Mouse (Mus musculus): ENCODE measurements around the gene Ccdc12. TPM values are rescaled to one million over a fixed set of nuclear protein-coding genes. Genes with fewer than 3 reads are reported as not detected.

The Ccdc12 gene
- polyA plus RNA-seq, 1 experiment from 2014 or later: 134 TPM

DNA sequence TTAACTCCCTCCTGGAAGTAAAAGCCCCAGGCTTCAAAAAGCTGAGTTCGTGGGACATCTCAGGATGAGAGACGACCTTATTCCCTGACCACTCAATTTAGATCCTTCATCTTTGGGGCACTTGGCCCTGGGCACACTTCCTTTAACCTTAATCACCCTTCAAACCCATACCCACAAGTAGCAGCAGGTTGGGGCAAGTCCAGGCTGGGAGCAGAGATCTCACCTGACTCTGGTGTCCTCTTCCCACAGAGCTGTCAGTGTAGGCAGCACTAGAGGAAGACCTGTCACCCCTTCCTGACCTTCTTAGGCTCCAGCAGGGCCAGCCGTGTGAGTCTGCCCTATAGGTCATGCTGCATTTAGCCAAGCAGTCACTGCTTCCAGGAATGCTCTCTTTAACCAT, 30.2 kb downstream of the Ccdc12 start:
- ATAC-seq (ENCODE audit: insufficient read depth, low FRiP score, low TSS enrichment) (no peak), DNase-seq (ENCODE audit: low spot score) (no peak)
- no peak overlapping the region for H3K27ac ChIP-seq (ENCODE audit: low read depth, low read length)
- H3K9ac ChIP-seq (ENCODE audit: low read length): no peak overlapping the region
- no peak overlapping the region for H3K4me3 ChIP-seq (ENCODE audit: low read depth, low read length)
- no peak overlapping the region for H3K4me2 ChIP-seq (ENCODE audit: low read depth)
- H3K4me1 ChIP-seq (ENCODE audit: control insufficient read depth, insufficient read depth, low read length): peaks cover 6% of the 10 kb centered on the region; the same call in 1 of the 2 replicates
- H3K9me3 ChIP-seq (ENCODE audit: control insufficient read depth, low read length): no peaks in the 10 kb centered on the region
- WGBS: 57% methylated on average over 3 of the region's 3 CpGs
- H3K36me3 ChIP-seq (ENCODE audit: control insufficient read depth, insufficient read depth, low read length): no peaks in the 10 kb centered on the region
- H3K27me3 ChIP-seq (ENCODE audit: control insufficient read depth, insufficient read depth, low read length): no peaks in the 10 kb centered on the region

DNA sequence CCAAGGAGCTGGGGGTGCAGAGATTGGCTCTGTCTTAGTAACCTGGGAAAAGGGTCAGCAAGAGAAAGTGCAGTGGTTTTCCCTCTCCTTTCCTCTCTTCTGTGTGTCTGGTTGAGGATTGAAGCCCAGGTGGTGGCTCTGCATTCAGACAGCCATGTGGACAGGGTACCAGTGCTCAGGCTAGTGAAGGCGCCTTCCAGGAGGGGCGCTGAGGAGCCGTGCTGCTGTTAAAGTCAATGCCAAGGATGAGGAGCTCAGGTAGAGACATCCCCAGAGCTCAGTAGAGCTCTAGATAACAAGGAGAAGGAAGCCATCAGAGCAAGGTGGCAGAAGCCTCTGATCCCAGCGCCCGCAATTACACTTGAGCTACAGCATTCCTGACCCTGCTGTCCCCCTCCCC, 30.8 kb downstream of the Ccdc12 start:
- no peak overlapping the region for H3K27ac ChIP-seq (ENCODE audit: low read depth, low read length)
- no peak overlapping the region for H3K4me3 ChIP-seq (ENCODE audit: low read depth, low read length)
- no peak overlapping the region for H3K9ac ChIP-seq (ENCODE audit: low read length)
- no peaks in the 10 kb centered on the region for H3K36me3 ChIP-seq (ENCODE audit: control insufficient read depth, insufficient read depth, low read length)
- H3K27me3 ChIP-seq (ENCODE audit: control insufficient read depth, insufficient read depth, low read length): no peaks in the 10 kb centered on the region
- peaks cover 2% of the 10 kb centered on the region; the same call in 1 of the 2 replicates for H3K4me1 ChIP-seq (ENCODE audit: control insufficient read depth, insufficient read depth, low read length)
- ATAC-seq (ENCODE audit: insufficient read depth, low FRiP score, low TSS enrichment) (no peak), DNase-seq (ENCODE audit: low spot score) (no peak)
- no peaks in the 10 kb centered on the region for H3K9me3 ChIP-seq (ENCODE audit: control insufficient read depth, low read length)
- WGBS: 63% methylated on average over 5 of the region's 5 CpGs
- H3K4me2 ChIP-seq (ENCODE audit: low read depth): no peak overlapping the region

DNA sequence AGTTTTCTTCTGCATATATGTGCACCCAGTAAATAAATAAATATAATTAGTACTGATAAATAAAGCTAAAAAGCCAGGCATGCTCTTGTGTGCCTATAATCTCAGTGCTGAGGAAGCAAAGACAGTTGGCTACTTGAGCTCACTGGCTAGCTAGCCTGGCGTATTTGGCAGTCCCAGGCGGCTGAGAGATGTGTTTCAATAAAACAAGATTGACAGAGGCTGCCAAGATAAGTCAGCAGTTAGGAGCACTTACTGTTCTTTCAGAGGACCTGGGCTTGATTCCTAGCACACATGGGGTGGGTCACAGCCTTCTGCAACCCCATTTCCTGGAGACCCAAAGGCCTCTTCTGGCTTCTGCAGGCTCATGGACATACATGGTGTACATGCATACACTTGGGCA, 31.5 kb downstream of the Ccdc12 start:
- no peak for DNase-seq (ENCODE audit: low spot score)
- H3K27ac ChIP-seq (ENCODE audit: low read depth, low read length): no peak overlapping the region
- no peak for ATAC-seq (ENCODE audit: insufficient read depth, low FRiP score, low TSS enrichment)
- H3K4me1 ChIP-seq (ENCODE audit: control insufficient read depth, insufficient read depth, low read length): no peaks in the 10 kb centered on the region
- 92% methylated on average over 2 of the region's 2 CpGs for WGBS
- H3K4me3 ChIP-seq (ENCODE audit: low read depth, low read length): no peak overlapping the region
- H3K4me2 ChIP-seq (ENCODE audit: low read depth): no peak overlapping the region
- H3K9me3 ChIP-seq (ENCODE audit: control insufficient read depth, low read length): no peaks in the 10 kb centered on the region
- H3K36me3 ChIP-seq (ENCODE audit: control insufficient read depth, insufficient read depth, low read length): no peaks in the 10 kb centered on the region
- no peaks in the 10 kb centered on the region for H3K27me3 ChIP-seq (ENCODE audit: control insufficient read depth, insufficient read depth, low read length)
- H3K9ac ChIP-seq (ENCODE audit: low read length): no peak overlapping the region

- H3K27me3 ChIP-seq (ENCODE audit: control insufficient read depth, insufficient read depth, low read length): no peaks in the 10 kb centered on the region
- no peak for ATAC-seq (ENCODE audit: insufficient read depth, low FRiP score, low TSS enrichment)
- 84% methylated on average over 8 of the region's 8 CpGs for WGBS
- no peak overlapping the region for H3K4me3 ChIP-seq (ENCODE audit: low read depth, low read length)
- no peak overlapping the region for H3K4me2 ChIP-seq (ENCODE audit: low read depth)
- no peak overlapping the region for H3K27ac ChIP-seq (ENCODE audit: low read depth, low read length)
- H3K4me1 ChIP-seq (ENCODE audit: control insufficient read depth, insufficient read depth, low read length): no peaks in the 10 kb centered on the region
- H3K9ac ChIP-seq (ENCODE audit: low read length): no peak overlapping the region
- no peaks in the 10 kb centered on the region for H3K36me3 ChIP-seq (ENCODE audit: control insufficient read depth, insufficient read depth, low read length)
- H3K9me3 ChIP-seq (ENCODE audit: control insufficient read depth, low read length): no peaks in the 10 kb centered on the region
- no peak for DNase-seq (ENCODE audit: low spot score)
These were observed 33.0 kb downstream of the Ccdc12 start for GRCm38 (mm10) chr9:110689261-110689779.

- no peak overlapping the region for H3K27ac ChIP-seq (ENCODE audit: low read depth, low read length)
- no peaks in the 10 kb centered on the region for H3K36me3 ChIP-seq (ENCODE audit: control insufficient read depth, insufficient read depth, low read length)
- H3K9me3 ChIP-seq (ENCODE audit: control insufficient read depth, low read length): no peaks in the 10 kb centered on the region
- no peak for ATAC-seq (ENCODE audit: insufficient read depth, low FRiP score, low TSS enrichment)
- H3K27me3 ChIP-seq (ENCODE audit: control insufficient read depth, insufficient read depth, low read length): no peaks in the 10 kb centered on the region
- DNase-seq (ENCODE audit: low spot score): no peak
- H3K4me2 ChIP-seq (ENCODE audit: low read depth): no peak overlapping the region
- 86% methylated on average over 4 of the region's 4 CpGs for WGBS
- H3K4me1 ChIP-seq (ENCODE audit: control insufficient read depth, insufficient read depth, low read length): no peaks in the 10 kb centered on the region
- no peak overlapping the region for H3K9ac ChIP-seq (ENCODE audit: low read length)
- no peak overlapping the region for H3K4me3 ChIP-seq (ENCODE audit: low read depth, low read length)
These were observed 39.0 kb downstream of the Ccdc12 start for GRCm38 (mm10) chr9:110695165-110695755.

DNA sequence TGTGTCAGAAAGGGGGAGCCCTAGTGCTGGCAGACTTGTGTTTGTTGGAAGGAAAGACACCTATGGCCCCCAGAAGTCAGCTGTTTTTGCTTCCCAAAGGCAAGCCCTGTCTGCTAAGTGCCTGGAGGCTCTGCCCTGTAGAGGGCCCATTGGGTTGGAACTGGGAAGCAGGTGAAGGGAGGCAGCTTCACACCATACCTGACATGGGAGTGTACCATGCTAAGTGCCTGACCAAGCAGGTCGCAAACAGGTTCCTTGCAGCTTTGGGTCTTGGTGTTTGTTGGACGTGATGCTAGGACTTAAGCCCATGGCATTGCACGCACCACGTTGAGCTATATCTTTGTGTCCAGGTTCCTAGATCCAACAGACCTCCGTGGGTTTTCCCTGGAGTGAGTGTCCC, 40.1 kb downstream of the Ccdc12 start:
- Histone ChIP-seq H3K4me1 (ENCODE audit: control insufficient read depth, insufficient read depth, low read length) (no peaks in the 10 kb centered on the region), H3K4me3 (ENCODE audit: low read depth, low read length) (no peak overlapping the region), H3K4me2 (ENCODE audit: low read depth) (no peak overlapping the region), H3K27me3 (ENCODE audit: control insufficient read depth, insufficient read depth, low read length) (no peaks in the 10 kb centered on the region), H3K36me3 (ENCODE audit: control insufficient read depth, insufficient read depth, low read length) (no peaks in the 10 kb centered on the region), H3K9me3 (ENCODE audit: control insufficient read depth, low read length) (no peaks in the 10 kb centered on the region), H3K27ac (ENCODE audit: low read depth, low read length) (no peak overlapping the region), H3K9ac (ENCODE audit: low read length) (no peak overlapping the region)
- 93% methylated on average over 5 of the region's 5 CpGs for WGBS
- DNase-seq (ENCODE audit: low spot score): no peak
- no peak for ATAC-seq (ENCODE audit: insufficient read depth, low FRiP score, low TSS enrichment)

DNA sequence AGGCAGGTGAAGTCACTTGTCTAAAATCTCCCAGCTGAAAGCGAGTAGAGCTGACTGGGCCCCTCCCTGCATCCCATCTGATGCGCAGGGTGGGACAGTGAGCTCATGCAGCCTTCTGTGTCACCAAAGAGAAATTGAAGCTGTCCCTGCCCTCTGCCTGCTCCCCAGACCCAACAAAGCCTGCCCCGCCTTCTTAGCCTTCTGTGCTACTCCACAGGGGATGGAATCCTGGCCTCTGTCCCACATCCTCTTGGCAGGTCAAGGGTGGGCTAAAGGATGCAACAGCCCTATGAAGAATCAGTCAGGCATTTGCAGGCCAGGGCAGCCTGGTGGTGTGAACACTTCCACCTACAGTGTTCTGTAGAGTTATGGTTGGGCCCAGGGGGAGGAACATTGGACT, 41.2 kb downstream of the Ccdc12 start:
- H3K36me3 ChIP-seq (ENCODE audit: control insufficient read depth, insufficient read depth, low read length): no peaks in the 10 kb centered on the region

DNA sequence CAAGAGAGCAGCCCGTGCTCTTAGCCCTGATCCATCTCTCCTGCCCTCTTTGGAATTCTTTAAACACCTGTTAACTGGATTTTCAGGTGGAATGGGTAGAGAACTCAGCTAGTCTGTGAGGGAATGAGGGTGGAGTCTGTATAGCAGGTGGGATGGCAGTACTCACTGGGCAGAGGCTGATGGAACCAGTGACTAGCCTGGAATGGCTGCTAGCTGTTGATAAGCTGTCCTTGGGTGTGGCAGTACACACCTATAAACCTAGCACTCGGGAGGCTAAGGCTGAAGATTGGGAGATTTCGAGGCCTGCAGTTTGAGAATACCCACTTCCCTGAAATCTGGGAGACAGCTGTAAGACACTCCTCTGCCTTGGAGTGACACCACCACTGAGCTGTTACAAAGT, 43.3 kb downstream of the Ccdc12 start:
- Histone ChIP-seq H3K9ac (ENCODE audit: low read length) (no peak overlapping the region), H3K27ac (ENCODE audit: low read depth, low read length) (no peak overlapping the region), H3K9me3 (ENCODE audit: control insufficient read depth, low read length) (no peaks in the 10 kb centered on the region), H3K4me2 (ENCODE audit: low read depth) (no peak overlapping the region), H3K36me3 (ENCODE audit: control insufficient read depth, insufficient read depth, low read length) (no peaks in the 10 kb centered on the region), H3K27me3 (ENCODE audit: control insufficient read depth, insufficient read depth, low read length) (no peaks in the 10 kb centered on the region), H3K4me1 (ENCODE audit: control insufficient read depth, insufficient read depth, low read length) (no peaks in the 10 kb centered on the region), H3K4me3 (ENCODE audit: low read depth, low read length) (no peak overlapping the region)
- DNase-seq (ENCODE audit: low spot score): no peak
- ATAC-seq (ENCODE audit: insufficient read depth, low FRiP score, low TSS enrichment): no peak
- 90% methylated on average over 3 of the region's 3 CpGs for WGBS

More for the DNA sequence above, 41.2 kb downstream of the Ccdc12 start:
- no peak overlapping the region for H3K4me3 ChIP-seq (ENCODE audit: low read depth, low read length)
- H3K9me3 ChIP-seq (ENCODE audit: control insufficient read depth, low read length): no peaks in the 10 kb centered on the region
- DNase-seq (ENCODE audit: low spot score): no peak
- H3K9ac ChIP-seq (ENCODE audit: low read length): no peak overlapping the region
- 91% methylated on average over 3 of the region's 3 CpGs for WGBS
- ATAC-seq (ENCODE audit: insufficient read depth, low FRiP score, low TSS enrichment): no peak
- no peak overlapping the region for H3K4me2 ChIP-seq (ENCODE audit: low read depth)
- no peak overlapping the region for H3K27ac ChIP-seq (ENCODE audit: low read depth, low read length)
- H3K4me1 ChIP-seq (ENCODE audit: control insufficient read depth, insufficient read depth, low read length): no peaks in the 10 kb centered on the region
- no peaks in the 10 kb centered on the region for H3K27me3 ChIP-seq (ENCODE audit: control insufficient read depth, insufficient read depth, low read length)

All from neural tube, embryonic 11.5 days (tissue).